Mouse (Mus musculus) MEL (cell line): ENCODE results near the gene Neurod2.

Experiments used
- CTCF ChIP-seq, 3 experiments: IDR thresholded peaks in 2 of 3; conservative IDR thresholded peaks in 1 of 3; 2 replicates each; pipeline ENCODE4 v1.5.1; 2011 to 2012; ENCODE audit warnings: low read length in 3 of 3, low read depth in 2 of 3, mild to moderate bottlenecking in 2 of 3, improper control_type of control experiment in 1 of 3, inconsistent platforms in 1 of 3, mixed read lengths in 1 of 3, moderate library complexity in 1 of 3; ENCODE audit not compliant: control insufficient read depth in 1 of 3, insufficient read depth in 1 of 3, poor library complexity in 1 of 3, severe bottlenecking in 1 of 3
- GATA1 ChIP-seq: IDR thresholded peaks from 2 replicates; pipeline ENCODE4 v1.6.1; 2011; ENCODE audit warnings: low read depth, low read length, improper control_type of control experiment
- SMC3 ChIP-seq: IDR thresholded peaks from 2 replicates; pipeline ENCODE4 v1.6.1; 2011; ENCODE audit warnings: low read depth, low read length, improper control_type of control experiment
- TAL1 ChIP-seq: IDR thresholded peaks from 2 replicates; pipeline ENCODE4 v1.6.1; 2012; ENCODE audit warnings: mild to moderate bottlenecking, inconsistent platforms, low read length, moderate library complexity, mixed read lengths

DNA sequence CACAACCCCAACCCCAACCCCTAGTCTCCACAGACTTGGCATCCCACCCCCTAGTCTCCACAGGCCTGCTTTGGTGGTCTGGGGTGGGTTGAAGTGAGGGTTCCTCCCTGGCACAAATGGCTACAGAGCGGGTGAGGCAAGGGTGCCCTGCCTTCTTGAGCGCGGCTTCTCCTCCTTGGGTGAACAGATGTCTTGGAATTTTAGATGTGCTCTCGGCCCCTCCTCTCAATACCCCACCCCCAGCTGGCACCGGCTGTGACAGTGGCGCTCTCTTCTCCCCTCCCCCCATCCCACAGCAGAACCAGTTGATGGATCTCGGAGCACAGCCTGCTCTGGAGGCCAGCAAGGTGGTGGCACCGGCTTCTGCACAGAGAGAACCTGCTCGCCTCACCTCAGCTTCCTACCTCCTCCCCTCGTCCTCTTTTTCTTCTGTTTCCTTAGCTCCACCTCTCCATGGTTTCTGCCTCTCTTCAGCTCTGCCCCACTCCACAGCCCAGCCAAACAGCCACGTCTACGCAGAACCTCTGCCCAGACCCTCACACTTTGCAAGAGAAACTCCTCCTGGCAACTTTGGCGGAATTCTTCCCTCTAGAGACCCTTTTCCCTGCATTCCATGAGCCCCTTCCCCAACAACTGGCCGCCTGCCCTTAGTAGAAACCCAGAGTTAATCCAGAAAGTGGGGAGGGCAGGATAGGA lies 10.9 kb downstream of the Neurod2 start:
- no peak for TF ChIP-seq GATA1
- no peak for TF ChIP-seq CTCF (IDR thresholded peaks at IDR 0.05 in 2 of 3, conservative IDR thresholded peaks at IDR 0.05 in 1 of 3; ENCODE audit: control insufficient read depth in 1 of 3, insufficient read depth in 1 of 3, low read depth in 2 of 3, low read length in 3 of 3, poor library complexity in 1 of 3, severe bottlenecking in 1 of 3)
- no peak for TF ChIP-seq SMC3
- TF ChIP-seq TAL1 = no peak
